Mouse (Mus musculus) small intestine, adult 2 months (tissue): ENCODE results near the gene Adk.

ENCODE experiments used
- CTCF ChIP-seq: fragments of 200-500 bp; IDR thresholded peaks from 2 replicates; pipeline ENCODE4 v1.5.1; 2012; ENCODE audit warnings: low read depth, mild to moderate bottlenecking, control low read depth, inconsistent platforms, low read length, moderate library complexity, mixed read lengths; ENCODE audit not compliant: insufficient replicate concordance, insufficient read length; ENCODE audit errors: extremely low read depth
- POLR2A ChIP-seq: fragments of 200-500 bp; IDR thresholded peaks from 2 replicates; pipeline ENCODE4 v1.6.1; 2012; ENCODE audit warnings: low read depth, mild to moderate bottlenecking, control low read depth, inconsistent platforms, low read length, moderate library complexity

DNA sequence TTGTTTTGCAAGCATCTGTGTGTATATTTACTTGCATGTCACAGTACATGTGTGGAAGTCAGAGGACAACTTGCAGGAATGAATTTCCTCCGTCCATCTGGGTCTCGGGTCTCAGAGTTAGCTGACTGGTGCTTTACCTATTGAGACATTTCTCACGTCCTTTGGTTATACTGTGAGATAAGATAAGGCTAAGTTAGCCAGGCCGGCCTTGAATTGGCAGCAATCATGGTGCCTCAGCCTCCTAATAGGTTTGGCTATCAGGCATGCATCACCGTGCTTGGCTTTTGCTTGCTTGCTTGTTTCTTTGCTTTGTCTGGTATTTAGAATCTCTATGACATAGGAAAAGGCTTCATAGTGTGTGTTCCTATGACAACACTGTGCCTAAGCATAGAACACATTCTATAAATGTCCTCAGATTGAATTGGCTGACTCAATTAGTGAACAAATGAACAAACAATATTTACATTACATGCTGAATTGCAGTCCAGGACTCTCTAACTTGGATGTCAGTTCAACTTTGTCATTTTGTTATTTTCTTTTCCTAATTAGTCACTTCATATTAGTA is 169.3 kb downstream of the Adk start:
- TF ChIP-seq CTCF (no peak), POLR2A (no peak)
